Mouse (Mus musculus) forebrain, embryonic 10.5 days (tissue): Measurements from ENCODE around the gene Otud7a. TPM values are rescaled to one million over a fixed set of nuclear protein-coding genes. Genes with fewer than 3 reads are reported as not detected.

Experiments used
- DNase-seq: peaks from one replicate; pipeline ENCODE4 v3.0.0-alpha.2; 2017; ENCODE audit warnings: low spot score; ENCODE audit errors: extremely low spot score
- H3K27ac ChIP-seq: fragments of 300-500 bp; sonication (generic); 2 replicates; pipeline ENCODE4 v1.5.1; 2016; ENCODE audit warnings: mild to moderate bottlenecking
- H3K27me3 ChIP-seq: fragments of 300-500 bp; sonication (generic); 2 replicates; pipeline ENCODE4 v1.6.1; 2016; ENCODE audit warnings: mild to moderate bottlenecking; ENCODE audit not compliant: poor library complexity, severe bottlenecking
- H3K36me3 ChIP-seq: fragments of 300-500 bp; sonication (generic); replicated peaks from 2 replicates; pipeline ENCODE4 v1.6.1; 2016; ENCODE audit warnings: mild to moderate bottlenecking, moderate library complexity
- H3K4me1 ChIP-seq: fragments of 300-500 bp; sonication (generic); 2 replicates; pipeline ENCODE4 v1.6.1; 2016
- H3K4me3 ChIP-seq: fragments of 300-500 bp; sonication (generic); 2 replicates; pipeline ENCODE4 v1.5.1; 2016; ENCODE audit warnings: mild to moderate bottlenecking, moderate library complexity
- H3K9me3 ChIP-seq: fragments of 300-500 bp; sonication (generic); 2 replicates; pipeline ENCODE4 v1.6.1; 2016; ENCODE audit warnings: mild to moderate bottlenecking, moderate library complexity
- WGBS: fragments of 180-500 bp; shearing (Covaris S2); methylation state at CpG from one replicate; pipeline ENCODE4 v1.1.7; 2016; 5-methylcytosine and 5-hydroxymethylcytosine counted together
- polyA plus RNA-seq: library from polyadenylated mRNA; unstranded; fragments of >200 nt; fragmentation: Nextera tagmentation; extraction: Ambion mirVana; gene quantifications from 2 replicates; pipeline ENCODE4 v1.2.1, GENCODE M21; 2016

The Otud7a gene
- polyA plus RNA-seq, 1 experiment from 2014 or later, result 0.61 TPM

DNA sequence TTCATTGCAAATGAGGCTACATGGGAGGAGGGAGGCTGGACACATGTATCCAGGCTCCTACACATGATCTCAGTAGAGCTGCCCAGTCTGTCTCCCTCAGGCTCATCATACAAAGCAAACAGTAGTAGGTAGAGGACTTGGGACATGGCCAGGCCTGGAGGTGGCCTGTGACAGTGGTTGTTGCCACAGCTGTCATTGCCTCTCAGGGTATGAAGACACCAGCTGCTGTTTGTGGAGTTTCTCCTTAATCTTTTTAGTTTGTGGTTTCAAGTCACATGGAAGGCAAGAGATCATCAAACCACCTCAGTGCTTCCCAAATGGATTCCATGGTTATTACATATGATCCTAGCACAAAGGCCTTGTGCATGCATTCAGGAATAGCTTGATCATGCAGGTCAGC, 285.5 kb downstream of the Otud7a start:
- no peaks in the 10 kb centered on the region for H3K27me3 ChIP-seq
- no peak overlapping the region for H3K27ac ChIP-seq
- no peak overlapping the region for H3K4me3 ChIP-seq
- no peak for DNase-seq
- H3K4me1 ChIP-seq, result no peaks in the 10 kb centered on the region
- H3K9me3 ChIP-seq, result no peaks in the 10 kb centered on the region
- no peaks in the 10 kb centered on the region for H3K36me3 ChIP-seq

DNA sequence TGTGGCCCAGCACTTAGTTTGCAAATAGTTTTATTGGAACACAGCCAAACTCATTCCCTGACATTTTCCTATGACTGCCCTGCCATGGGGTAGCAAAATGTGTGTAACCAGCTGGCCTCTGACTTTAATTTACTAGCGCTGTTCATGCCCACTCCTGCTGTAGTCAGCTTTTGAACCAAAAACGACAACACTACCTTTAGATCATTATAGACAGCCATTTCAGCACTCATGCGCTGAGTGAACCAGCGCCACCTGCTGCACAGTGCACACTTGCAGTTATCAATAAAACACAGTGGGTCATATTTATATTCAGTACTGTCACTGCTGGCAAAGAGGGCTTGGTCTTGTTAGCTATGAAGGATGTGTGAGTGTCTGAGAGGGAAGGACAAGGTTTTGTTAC, 293.2 kb downstream of the Otud7a start:
- H3K27ac ChIP-seq, result no peak overlapping the region
- H3K4me1 ChIP-seq, result no peaks in the 10 kb centered on the region
- H3K36me3 ChIP-seq, result no peaks in the 10 kb centered on the region
- no peak for DNase-seq
- no peaks in the 10 kb centered on the region for H3K9me3 ChIP-seq
- H3K27me3 ChIP-seq, result no peaks in the 10 kb centered on the region
- WGBS, result 66% methylated on average over 4 of the region's 4 CpGs
- no peak overlapping the region for H3K4me3 ChIP-seq

DNA sequence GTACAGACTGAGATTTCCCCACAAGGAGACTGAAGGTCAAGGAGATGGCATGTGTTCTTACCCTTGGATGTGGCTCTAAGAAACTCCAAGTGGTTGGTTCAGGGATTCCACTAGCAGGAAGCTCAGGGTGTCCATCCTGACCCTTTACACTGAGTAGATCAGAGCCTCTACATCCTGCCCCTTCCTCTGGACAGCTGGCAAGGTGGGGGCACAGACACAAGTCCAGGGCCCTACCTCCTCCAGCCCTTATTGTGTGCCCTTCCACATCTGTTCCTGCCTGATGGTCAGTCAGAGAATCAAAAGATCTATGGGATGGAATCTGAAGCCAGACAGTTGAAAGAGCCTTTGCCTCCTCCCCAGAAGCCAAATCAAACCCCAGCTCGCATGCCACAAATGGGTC, 293.6 kb downstream of the Otud7a start:
- Histone ChIP-seq H3K4me1 (no peaks in the 10 kb centered on the region), H3K27me3 (no peaks in the 10 kb centered on the region), H3K27ac (no peak overlapping the region), H3K36me3 (no peaks in the 10 kb centered on the region), H3K9me3 (no peaks in the 10 kb centered on the region), H3K4me3 (no peak overlapping the region)
- 86% methylated on average over 1 of the region's 1 CpGs for WGBS
- DNase-seq, result no peak

DNA sequence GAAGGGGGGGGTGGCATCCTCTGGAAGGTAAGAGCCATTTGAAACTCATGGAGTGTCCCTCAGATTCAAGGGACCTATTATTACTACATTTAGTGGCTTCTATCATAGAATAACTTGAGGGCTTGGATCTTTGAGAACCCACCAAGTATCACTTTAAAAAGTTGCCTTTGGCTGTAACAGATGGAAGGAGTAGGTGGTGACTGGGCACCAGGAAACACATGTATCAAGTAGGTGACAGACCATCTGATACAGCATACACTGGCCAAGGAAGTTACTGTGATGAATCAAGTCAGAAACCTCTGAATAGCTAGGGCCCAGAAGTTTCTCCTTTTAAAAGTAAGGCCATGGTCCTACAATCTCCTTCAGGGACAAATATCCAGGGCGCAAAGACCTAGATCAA, 298.6 kb downstream of the Otud7a start:
- no peak for DNase-seq

DNA sequence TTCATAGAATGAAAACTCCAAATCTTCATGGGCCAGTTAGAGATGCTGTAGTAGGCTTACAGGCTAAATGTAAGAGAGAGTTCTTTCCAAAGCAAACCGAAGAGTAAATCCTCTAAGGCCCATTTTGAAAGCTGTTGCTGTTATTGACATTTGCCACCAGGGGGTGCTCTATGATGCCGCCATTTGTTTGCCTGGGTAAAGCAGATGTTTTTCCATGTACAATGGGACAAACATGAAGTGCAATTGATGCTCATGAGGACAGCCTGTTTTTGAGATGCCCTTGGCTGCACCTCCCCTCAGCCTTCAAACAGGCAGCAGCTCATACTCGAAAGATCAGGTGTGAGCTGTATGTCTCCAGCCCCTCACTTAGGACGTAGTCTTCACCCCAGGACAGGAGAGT, 307.5 kb downstream of the Otud7a start:
- H3K27ac ChIP-seq, result no peak overlapping the region
- 47% methylated on average over 4 of the region's 4 CpGs for WGBS

More for the DNA sequence above, 298.6 kb downstream of the Otud7a start:
- H3K36me3 ChIP-seq, result no peaks in the 10 kb centered on the region
- no peaks in the 10 kb centered on the region for H3K9me3 ChIP-seq
- no peak overlapping the region for H3K27ac ChIP-seq
- H3K4me1 ChIP-seq, result no peaks in the 10 kb centered on the region
- H3K4me3 ChIP-seq, result no peak overlapping the region
- WGBS, result 88% methylated on average over 1 of the region's 1 CpGs
- H3K27me3 ChIP-seq, result no peaks in the 10 kb centered on the region

DNA sequence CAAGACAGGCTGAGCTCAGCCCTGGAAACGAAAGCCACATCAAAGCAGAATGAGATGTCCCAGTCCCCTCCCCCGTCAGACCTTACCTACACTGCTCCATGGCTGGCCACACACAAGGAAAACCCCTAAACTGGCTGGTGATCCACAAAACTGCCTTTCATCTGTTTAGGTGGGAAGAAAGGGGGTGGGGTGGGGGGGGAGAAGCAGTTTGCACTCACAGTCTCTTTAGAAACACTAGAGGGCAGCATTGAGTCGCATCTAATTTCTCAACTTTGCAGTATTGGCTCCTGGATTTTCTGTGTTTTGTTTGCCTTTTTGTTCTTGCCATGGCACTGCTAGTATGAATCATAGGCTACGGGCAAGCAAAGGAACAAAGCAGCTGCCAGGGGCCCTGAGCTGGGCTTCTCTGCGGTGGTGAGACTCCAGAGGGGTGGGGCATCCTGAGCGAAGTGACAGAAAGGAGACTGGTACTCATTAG, 308.8 kb downstream of the Otud7a start:
- Histone ChIP-seq H3K27me3 (peaks cover 54% of the 10 kb centered on the region), H3K4me1 (peaks cover 29% of the 10 kb centered on the region), H3K9me3 (no peaks in the 10 kb centered on the region), H3K36me3 (no peaks in the 10 kb centered on the region), H3K27ac (no peak overlapping the region), H3K4me3 (no peak overlapping the region; the same call in 1 of the 2 replicates)
- peak; percentile 45 for DNase-seq
- 13% methylated on average over 6 of the region's 6 CpGs for WGBS

More for the DNA sequence above, 307.5 kb downstream of the Otud7a start:
- H3K4me1 ChIP-seq, result peaks cover 19% of the 10 kb centered on the region
- no peaks in the 10 kb centered on the region for H3K36me3 ChIP-seq
- peaks cover 42% of the 10 kb centered on the region for H3K27me3 ChIP-seq
- H3K9me3 ChIP-seq, result no peaks in the 10 kb centered on the region
- no peak overlapping the region for H3K4me3 ChIP-seq
- peak; percentile 45 for DNase-seq

DNA sequence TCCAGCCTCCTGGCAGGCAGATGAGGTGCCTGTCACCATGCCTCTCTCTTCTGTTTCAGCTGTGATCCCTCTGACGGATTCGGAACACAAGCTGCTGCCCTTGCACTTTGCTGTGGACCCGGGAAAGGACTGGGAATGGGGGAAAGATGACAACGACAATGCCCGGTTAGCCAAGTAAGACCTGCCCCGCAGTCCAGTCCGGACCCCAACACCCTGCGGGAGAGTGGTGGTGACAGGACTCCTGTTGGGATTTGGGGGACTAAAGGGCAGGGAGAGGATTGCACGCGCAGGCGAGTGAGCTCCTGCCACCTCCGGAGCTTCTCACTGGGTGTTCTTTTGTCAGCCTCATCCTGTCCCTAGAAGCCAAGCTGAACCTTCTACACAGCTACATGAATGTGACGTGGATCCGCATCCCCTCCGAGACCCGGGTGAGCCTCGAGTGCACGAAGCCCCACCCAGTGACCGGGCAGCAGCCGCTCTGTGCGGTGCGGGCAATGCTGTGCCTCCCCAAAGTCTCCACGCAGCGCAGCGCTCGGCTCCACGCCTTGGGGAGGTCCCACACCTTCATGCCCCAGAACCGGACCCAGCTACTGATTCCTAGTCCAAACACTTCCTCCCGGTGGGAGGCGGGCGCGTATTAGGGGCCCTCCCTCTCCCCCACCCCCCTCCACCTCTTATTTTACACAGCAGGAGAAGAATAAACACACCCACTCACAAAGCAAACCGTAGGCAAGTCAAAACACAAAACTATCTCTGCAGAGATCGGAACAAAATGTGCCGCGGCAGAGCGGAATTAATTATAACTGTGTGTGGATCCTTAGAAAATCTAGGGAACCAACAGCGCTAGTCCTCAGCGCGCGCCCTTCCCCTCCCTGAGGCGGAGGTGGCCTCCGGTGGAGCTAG, 310.3 kb downstream of the Otud7a start:
- WGBS, result 1% methylated on average over 43 of the region's 43 CpGs
- H3K36me3 ChIP-seq, result no peaks in the 10 kb centered on the region
- H3K27me3 ChIP-seq, result peaks cover 69% of the 10 kb centered on the region
- peak; percentile 44 for DNase-seq
- H3K9me3 ChIP-seq, result no peaks in the 10 kb centered on the region
- peaks cover 39% of the 10 kb centered on the region for H3K4me1 ChIP-seq
- H3K4me3 ChIP-seq, result peak overlapping the region; percentile 57
- H3K27ac ChIP-seq, result peak overlapping the region; percentile 73

DNA sequence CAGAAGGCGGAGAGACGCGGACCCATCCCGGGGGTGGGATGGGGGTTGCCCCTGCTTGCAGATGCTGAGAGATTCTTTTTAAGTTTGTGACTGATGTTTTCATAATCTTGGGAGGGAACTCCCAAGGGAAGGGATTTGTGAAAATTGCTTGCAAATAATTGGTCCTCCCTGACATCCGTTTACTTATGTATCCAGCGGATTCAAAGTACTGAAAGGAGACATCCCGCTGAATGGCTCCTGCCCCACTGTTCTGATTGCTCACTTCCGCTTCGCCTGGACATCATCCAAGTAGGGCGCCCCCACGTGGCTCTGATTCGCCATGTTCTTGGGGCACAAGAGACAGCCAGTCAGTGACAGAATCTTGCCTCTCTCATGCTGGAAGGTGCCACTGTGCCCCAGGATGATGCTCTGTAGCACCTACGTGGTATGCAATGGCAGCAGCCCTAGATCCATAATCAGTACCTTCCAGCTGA, 311.0 kb downstream of the Otud7a start:
- Histone ChIP-seq H3K27me3 (peaks cover 76% of the 10 kb centered on the region), H3K36me3 (no peaks in the 10 kb centered on the region), H3K4me3 (peak overlapping the region; percentile 57), H3K27ac (peak overlapping the region; percentile 73), H3K4me1 (peaks cover 39% of the 10 kb centered on the region), H3K9me3 (no peaks in the 10 kb centered on the region)
- 0% methylated on average over 13 of the region's 13 CpGs for WGBS
- DNase-seq, result peak; percentile 85

DNA sequence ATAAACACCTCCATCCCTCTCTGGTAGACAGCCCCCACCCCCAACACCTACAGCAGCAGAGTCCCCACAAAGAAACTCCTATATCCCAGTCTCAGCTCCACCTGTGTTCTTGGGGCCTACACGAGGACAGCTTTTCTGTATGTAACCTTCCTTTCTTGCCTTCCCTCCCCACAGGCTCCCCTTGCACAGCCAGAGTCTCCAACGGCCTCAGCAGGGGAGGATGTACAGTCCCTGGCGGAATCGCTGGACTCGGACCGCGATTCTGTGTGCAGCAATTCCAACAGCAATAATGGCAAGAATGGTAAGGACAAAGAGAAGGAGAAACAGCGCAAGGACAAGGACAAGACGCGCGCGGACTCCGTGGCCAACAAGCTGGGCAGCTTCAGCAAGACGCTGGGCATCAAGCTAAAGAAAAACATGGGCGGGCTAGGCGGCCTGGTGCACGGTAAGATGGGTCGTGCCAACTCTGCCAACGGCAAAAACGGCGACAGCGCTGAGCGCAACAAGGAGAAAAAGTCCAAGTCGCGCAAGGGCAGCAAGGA, 312.7 kb downstream of the Otud7a start:
- WGBS, result 6% methylated on average over 25 of the region's 25 CpGs
- Histone ChIP-seq H3K27ac (no peak overlapping the region), H3K4me1 (peaks cover 39% of the 10 kb centered on the region), H3K4me3 (peak overlapping the region; percentile 51), H3K9me3 (no peaks in the 10 kb centered on the region), H3K27me3 (peaks cover 93% of the 10 kb centered on the region), H3K36me3 (no peaks in the 10 kb centered on the region)
- peak; percentile 24 for DNase-seq

DNA sequence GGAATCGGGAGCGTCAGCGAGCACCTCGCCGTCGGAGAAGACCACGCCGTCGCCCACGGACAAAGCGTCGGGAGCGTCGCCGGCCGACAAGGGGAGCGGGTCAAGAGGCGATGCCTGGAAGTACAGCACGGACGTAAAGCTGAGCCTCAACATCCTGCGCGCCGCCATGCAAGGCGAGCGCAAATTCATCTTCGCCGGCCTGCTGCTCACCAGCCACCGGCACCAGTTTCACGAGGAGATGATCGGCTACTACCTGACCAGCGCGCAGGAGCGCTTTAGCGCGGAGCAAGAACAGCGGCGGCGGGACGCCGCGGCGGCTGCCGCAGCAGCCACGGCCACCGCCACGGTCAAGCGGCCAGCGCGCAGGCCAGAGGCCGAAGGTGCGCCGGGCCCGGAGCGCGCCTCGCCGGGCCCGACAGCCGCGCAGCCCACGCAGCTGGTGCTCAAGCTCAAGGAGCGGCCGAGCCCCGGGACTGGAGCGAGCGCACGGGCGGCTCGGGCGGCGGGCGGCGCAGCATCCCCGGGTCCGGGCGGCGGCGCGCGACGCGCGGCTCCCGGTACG, 313.2 kb downstream of the Otud7a start:
- no peaks in the 10 kb centered on the region for H3K36me3 ChIP-seq
- 1% methylated on average over 85 of the region's 85 CpGs for WGBS
- peaks cover 99% of the 10 kb centered on the region for H3K27me3 ChIP-seq
- peak; percentile 30 for DNase-seq
- peak overlapping the region; percentile 51 for H3K4me3 ChIP-seq
- peaks cover 39% of the 10 kb centered on the region for H3K4me1 ChIP-seq
- no peak overlapping the region for H3K27ac ChIP-seq
- H3K9me3 ChIP-seq, result no peaks in the 10 kb centered on the region

DNA sequence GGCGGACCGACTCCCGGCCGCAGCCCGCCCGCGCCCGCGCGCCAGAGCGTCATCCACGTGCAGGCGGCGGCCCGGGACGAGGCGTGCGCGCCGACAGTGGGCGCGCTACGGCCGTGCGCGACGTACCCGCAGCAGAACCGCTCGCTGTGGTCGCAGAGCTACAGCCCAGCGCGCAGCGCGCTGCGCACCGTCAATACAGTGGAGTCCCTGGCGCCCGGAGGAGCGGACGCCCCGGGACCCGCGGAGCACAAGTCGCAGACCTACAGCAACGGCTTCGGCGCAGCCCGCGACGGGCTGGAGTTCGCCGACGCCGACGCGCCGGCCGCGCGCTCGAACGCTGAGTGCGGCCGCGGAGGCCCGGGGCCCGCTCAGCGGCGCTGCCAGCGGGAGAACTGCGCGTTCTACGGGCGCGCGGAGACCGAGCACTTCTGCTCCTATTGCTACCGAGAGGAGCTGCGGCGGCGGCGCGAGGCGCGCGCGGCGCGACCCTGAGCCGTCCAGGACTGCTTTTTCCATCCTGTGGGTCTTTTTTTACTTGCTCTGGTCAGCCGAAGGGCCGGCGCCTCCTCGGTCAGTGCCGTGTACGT, 313.8 kb downstream of the Otud7a start:
- Histone ChIP-seq H3K4me3 (peak overlapping the region; percentile 51), H3K9me3 (no peaks in the 10 kb centered on the region), H3K4me1 (peaks cover 39% of the 10 kb centered on the region), H3K36me3 (no peaks in the 10 kb centered on the region), H3K27me3 (peaks cover 95% of the 10 kb centered on the region), H3K27ac (no peak overlapping the region)
- under 1% methylated on average over 97 of the region's 97 CpGs for WGBS
- peak; percentile 22 for DNase-seq

DNA sequence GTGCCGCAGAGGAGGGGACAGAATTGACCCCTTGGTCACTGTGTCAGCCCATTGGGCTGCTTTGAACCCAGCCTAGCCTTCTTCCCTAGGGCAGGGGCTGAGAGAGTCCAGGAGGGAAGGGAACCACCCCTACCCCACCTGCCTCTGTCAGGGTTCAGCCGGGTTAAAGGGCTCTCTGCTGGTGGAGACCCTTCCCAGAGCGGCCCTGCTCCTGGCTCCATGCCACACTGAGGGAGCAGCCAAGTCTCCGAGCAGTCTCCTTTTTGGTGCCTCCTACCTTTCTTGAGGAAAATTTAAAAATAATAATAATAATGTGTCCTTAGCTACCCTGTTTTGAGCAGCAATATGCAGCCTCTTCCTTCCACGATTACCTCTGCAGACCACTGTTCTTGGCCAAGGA, 315.1 kb downstream of the Otud7a start:
- 30% methylated on average over 5 of the region's 5 CpGs for WGBS
- DNase-seq, result no peak
- Histone ChIP-seq H3K36me3 (no peaks in the 10 kb centered on the region), H3K27me3 (peaks cover 85% of the 10 kb centered on the region), H3K9me3 (no peaks in the 10 kb centered on the region), H3K27ac (no peak overlapping the region), H3K4me3 (no peak overlapping the region), H3K4me1 (peaks cover 28% of the 10 kb centered on the region)
